Mouse (Mus musculus): ENCODE results near the gene Prdm5.

DNA sequence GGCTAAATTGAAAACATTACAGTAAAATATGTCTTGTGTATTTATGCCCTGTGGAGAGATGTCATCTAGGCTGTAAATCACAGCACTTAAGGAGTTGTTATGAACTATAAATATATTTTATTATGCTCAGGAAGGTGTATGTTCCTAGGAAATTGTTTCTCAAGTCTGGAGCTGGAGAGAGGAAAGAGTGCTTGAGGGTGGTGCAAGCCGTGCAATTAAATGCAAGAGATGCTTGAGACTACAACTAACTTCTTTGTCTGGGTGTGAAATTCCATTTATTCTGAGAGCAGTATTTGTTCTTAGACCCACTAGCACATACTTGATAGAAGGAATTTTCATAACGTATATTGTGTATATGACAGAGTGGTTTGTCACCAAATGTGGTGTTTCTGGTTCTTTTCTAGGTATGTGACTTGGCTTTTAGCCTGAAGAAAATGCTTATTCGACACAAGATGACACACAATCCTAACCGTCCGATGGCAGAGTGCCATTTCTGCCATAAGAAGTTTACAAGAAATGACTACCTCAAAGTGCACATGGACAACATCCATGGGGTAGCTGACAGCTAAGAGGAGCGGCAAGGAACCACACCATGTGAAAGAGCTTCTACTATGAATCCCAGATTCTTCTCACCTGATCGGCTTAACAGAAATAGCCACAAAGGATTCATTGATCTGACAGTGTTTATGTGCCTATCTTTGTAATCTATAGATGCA lies 156.9 kb downstream of the Prdm5 start:
- TF ChIP-seq CTCF (IDR thresholded peaks at IDR 0.05; ENCODE audit: low read depth) = no peak
- no peak for TF ChIP-seq EP300 (IDR thresholded peaks at IDR 0.05; ENCODE audit: low read depth)
